Mouse (Mus musculus) retina, postnatal 1 day (tissue): Measurements from ENCODE around the gene Swsap1.

ENCODE experiments used
- DNase-seq: peaks from one replicate; pipeline ENCODE4 v3.0.0-alpha.2; 2012

Swsap1 gene

GRCm38 (mm10) chr9:21968883-21969282 lies 13.3 kb downstream of the Swsap1 start:
- no peak for DNase-seq

GRCm38 (mm10) chr9:21969304-21969703 lies 13.7 kb downstream of the Swsap1 start:
- no peak for DNase-seq

GRCm38 (mm10) chr9:21976626-21977175 lies 21.1 kb downstream of the Swsap1 start:
- no peak for DNase-seq

- no peak for DNase-seq
These were observed 21.8 kb downstream of the Swsap1 start for GRCm38 (mm10) chr9:21977331-21977730.

- no peak for DNase-seq
These were observed 22.4 kb downstream of the Swsap1 start for GRCm38 (mm10) chr9:21977972-21978371.

- no peak for DNase-seq
These were observed 23.0 kb downstream of the Swsap1 start for GRCm38 (mm10) chr9:21978398-21979128.

- DNase-seq, result peak; percentile 87
These were observed 28.4 kb downstream of the Swsap1 start for GRCm38 (mm10) chr9:21983911-21984310.

- DNase-seq, result no peak
These were observed 32.2 kb downstream of the Swsap1 start for GRCm38 (mm10) chr9:21987592-21988342.

- DNase-seq, result peak; percentile 59
These were observed 33.0 kb downstream of the Swsap1 start for GRCm38 (mm10) chr9:21988421-21989101.

GRCm38 (mm10) chr9:21989230-21990110 lies 33.9 kb downstream of the Swsap1 start, which contains the start of gene Rgl3:
Rgl3 (minus strand) TSS chr9:21989446.
- DNase-seq, result peak; percentile 75

- DNase-seq, result no peak
These were observed 36.7 kb downstream of the Swsap1 start for GRCm38 (mm10) chr9:21992227-21992626.

- no peak for DNase-seq
These were observed 40.8 kb downstream of the Swsap1 start for GRCm38 (mm10) chr9:21996178-21996867.

- DNase-seq, result no peak
These were observed 44.7 kb downstream of the Swsap1 start for GRCm38 (mm10) chr9:22000296-22000695.

- DNase-seq, result peak; percentile 21
These were observed 46.1 kb downstream of the Swsap1 start for GRCm38 (mm10) chr9:22001633-22002032.

- DNase-seq, result peak; percentile 100
These were observed 46.9 kb downstream of the Swsap1 start, which contains the start of the genes Ccdc151 and Prkcsh for GRCm38 (mm10) chr9:22002194-22003162. Ccdc151 (minus strand) TSS chr9:22002634. Prkcsh (plus strand) TSS chr9:22002806.

GRCm38 (mm10) chr9:22003163-22003554 lies 47.6 kb downstream of the Swsap1 start:
- no peak for DNase-seq

GRCm38 (mm10) chr9:22004546-22004945 lies 49.0 kb downstream of the Swsap1 start:
- no peak for DNase-seq
